Mouse (Mus musculus): ENCODE measurements around the gene Igfbp6. TPM values are rescaled to one million over a fixed set of nuclear protein-coding genes. Genes with fewer than 3 reads are reported as not detected.

Igfbp6 gene
- polyA plus RNA-seq, 1 experiment = 34.3 TPM

GRCm38 (mm10) chr15:102107689-102108573, 36.2 kb upstream of the Igfbp6 start:
- WGBS = 47% methylated on average over 13 of the region's 13 CpGs
- DNase-seq (ENCODE audit: low read depth, low spot score) = no peak

- WGBS = 39% methylated on average over 18 of the region's 18 CpGs
- no peak for DNase-seq (ENCODE audit: low read depth, low spot score)
These were observed 35.3 kb upstream of the Igfbp6 start for GRCm38 (mm10) chr15:102108651-102109525.

GRCm38 (mm10) chr15:102110271-102110670, 33.9 kb upstream of the Igfbp6 start:
- no peak for DNase-seq (ENCODE audit: low read depth, low spot score)

GRCm38 (mm10) chr15:102110701-102111494, 33.3 kb upstream of the Igfbp6 start:
- DNase-seq (ENCODE audit: low read depth, low spot score) = no peak
- WGBS = 86% methylated on average over 29 of the region's 29 CpGs

More at GRCm38 (mm10) chr15:102110271-102110670, 33.9 kb upstream of the Igfbp6 start:
- 89% methylated on average over 7 of the region's 7 CpGs for WGBS

- DNase-seq (ENCODE audit: low read depth, low spot score) = no peak
- WGBS = 83% methylated on average over 11 of the region's 11 CpGs
These were observed 32.7 kb upstream of the Igfbp6 start for GRCm38 (mm10) chr15:102111495-102111829.

GRCm38 (mm10) chr15:102112181-102112580, 32.0 kb upstream of the Igfbp6 start:
- DNase-seq (ENCODE audit: low read depth, low spot score) = no peak
- WGBS = 89% methylated on average over 6 of the region's 6 CpGs

- no peak for DNase-seq (ENCODE audit: low read depth, low spot score)
- WGBS = 74% methylated on average over 8 of the region's 8 CpGs
These were observed 31.3 kb upstream of the Igfbp6 start for GRCm38 (mm10) chr15:102112827-102113226.

GRCm38 (mm10) chr15:102113674-102114073, 30.5 kb upstream of the Igfbp6 start:
- WGBS = 93% methylated on average over 4 of the region's 4 CpGs
- DNase-seq (ENCODE audit: low read depth, low spot score) = no peak

GRCm38 (mm10) chr15:102114651-102115260, 29.4 kb upstream of the Igfbp6 start:
- 82% methylated on average over 7 of the region's 7 CpGs for WGBS
- DNase-seq (ENCODE audit: low read depth, low spot score) = no peak

GRCm38 (mm10) chr15:102115731-102116231, 28.4 kb upstream of the Igfbp6 start:
- WGBS = 70% methylated on average over 9 of the region's 9 CpGs
- no peak for DNase-seq (ENCODE audit: low read depth, low spot score)

GRCm38 (mm10) chr15:102116753-102117415, 27.3 kb upstream of the Igfbp6 start:
- WGBS = 77% methylated on average over 11 of the region's 11 CpGs
- no peak for DNase-seq (ENCODE audit: low read depth, low spot score)

GRCm38 (mm10) chr15:102117461-102118443, 26.4 kb upstream of the Igfbp6 start:
- no peak for DNase-seq (ENCODE audit: low read depth, low spot score)
- WGBS = 79% methylated on average over 19 of the region's 19 CpGs

- DNase-seq (ENCODE audit: low read depth, low spot score) = no peak
- WGBS = 90% methylated on average over 4 of the region's 4 CpGs
These were observed 25.6 kb upstream of the Igfbp6 start for GRCm38 (mm10) chr15:102118591-102118990.

GRCm38 (mm10) chr15:102119121-102119830, 24.9 kb upstream of the Igfbp6 start:
- WGBS = 88% methylated on average over 8 of the region's 8 CpGs

GRCm38 (mm10) chr15:102119831-102120170, 24.4 kb upstream of the Igfbp6 start:
- 58% methylated on average over 2 of the region's 2 CpGs for WGBS
- DNase-seq (ENCODE audit: low read depth, low spot score) = no peak

More at GRCm38 (mm10) chr15:102119121-102119830, 24.9 kb upstream of the Igfbp6 start:
- no peak for DNase-seq (ENCODE audit: low read depth, low spot score)

- DNase-seq (ENCODE audit: low read depth, low spot score) = no peak
- WGBS = 82% methylated on average over 5 of the region's 5 CpGs
These were observed 23.6 kb upstream of the Igfbp6 start for GRCm38 (mm10) chr15:102120530-102120929.

GRCm38 (mm10) chr15:102126303-102126702, 17.9 kb upstream of the Igfbp6 start:
- DNase-seq (ENCODE audit: low read depth, low spot score) = no peak
- 29% methylated on average over 2 of the region's 2 CpGs for WGBS
